Mouse (Mus musculus) forebrain, postnatal 0 days (tissue): ENCODE data around the gene Carhsp1. TPM values are rescaled to one million over a fixed set of nuclear protein-coding genes. Genes with fewer than 3 reads are reported as not detected.

Experiments
- ATAC-seq: fragments of 200-750 bp; cut with Nextera tagmentation; 2 replicates; pipeline ENCODE4 v1.8.0; 2017; ENCODE audit warnings: mild to moderate bottlenecking, moderate library complexity
- DNase-seq: peaks from one replicate; pipeline ENCODE4 v3.0.0-alpha.2; 2015
- H3K27ac ChIP-seq: fragments of 300-500 bp; sonication (generic); 2 replicates; pipeline ENCODE4 v1.5.1; 2014; ENCODE audit warnings: low read depth, mild to moderate bottlenecking, antibody characterized with exemption, low read length, moderate library complexity, mixed read lengths
- H3K27me3 ChIP-seq: fragments of 300-500 bp; sonication (generic); 2 replicates; pipeline ENCODE4 v1.6.1; 2014; ENCODE audit warnings: mild to moderate bottlenecking, low read length, mixed read lengths; ENCODE audit not compliant: insufficient read depth
- H3K36me3 ChIP-seq: fragments of 300-500 bp; sonication (generic); 2 replicates; pipeline ENCODE4 v1.6.1; 2014; ENCODE audit warnings: mild to moderate bottlenecking, moderate library complexity; ENCODE audit not compliant: insufficient read depth
- H3K4me1 ChIP-seq: fragments of 300-500 bp; sonication (generic); 2 replicates; pipeline ENCODE4 v1.6.1; 2014; ENCODE audit warnings: antibody characterized with exemption; ENCODE audit not compliant: insufficient read depth
- H3K4me2 ChIP-seq: fragments of 300-500 bp; sonication (generic); 2 replicates; pipeline ENCODE4 v1.6.1; 2014; ENCODE audit warnings: low read depth, mild to moderate bottlenecking, moderate library complexity
- H3K4me3 ChIP-seq: fragments of 300-500 bp; sonication (generic); 2 replicates; pipeline ENCODE4 v1.5.1; 2014; ENCODE audit warnings: low read depth, low read length, mixed read lengths
- H3K9ac ChIP-seq: fragments of 300-500 bp; sonication (generic); 2 replicates; pipeline ENCODE4 v1.6.1; 2014; ENCODE audit warnings: mild to moderate bottlenecking
- H3K9me3 ChIP-seq: fragments of 300-500 bp; sonication (generic); 2 replicates; pipeline ENCODE4 v1.6.1; 2016; ENCODE audit warnings: low read length
- CTCF ChIP-seq: sonication (generic); IDR thresholded peaks from 2 replicates; pipeline ENCODE4 v1.5.1; 2016; ENCODE audit warnings: antibody characterized with exemption, control low read depth, low read depth
- WGBS: fragments of 180-500 bp; shearing (Covaris S2); extraction: QIAGEN DNeasy Blood & Tissue Kit; methylation state at CpG from one replicate; pipeline ENCODE4 v1.1.7; 2014; 5-methylcytosine and 5-hydroxymethylcytosine counted together
- polyA plus RNA-seq: library from polyadenylated mRNA; unstranded; fragments of >200 nt; fragmentation: Nextera tagmentation; extraction: Ambion mirVana; gene quantifications from 2 replicates; pipeline ENCODE4 v1.2.1, GENCODE M21; 2015
- total RNA-seq: library from RNA; depleted of rRNA; stranded (reverse); fragments of >200 nt; gene quantifications from 2 replicates; pipeline ENCODE4 v1.2.3, GENCODE M21; 2014

Carhsp1 gene
- total and polyA plus RNA-seq, 2 experiments from 2014 or later = 142 to 144 TPM

GRCm38 (mm10) chr16:8686121-8686870 is 14.3 kb upstream of the Carhsp1 start:
- peak; percentile 82 for DNase-seq
- ATAC-seq = peak; percentile 72
- 66% methylated on average over 7 of the region's 7 CpGs for WGBS
- H3K27me3 ChIP-seq = no peaks in the 10 kb centered on the region
- H3K9ac ChIP-seq = no peak overlapping the region
- H3K27ac ChIP-seq = no peak overlapping the region
- H3K4me1 ChIP-seq = no peaks in the 10 kb centered on the region
- TF ChIP-seq CTCF = peak; percentile 93
- no peak overlapping the region for H3K4me3 ChIP-seq
- H3K4me2 ChIP-seq = no peak overlapping the region
- no peaks in the 10 kb centered on the region for H3K9me3 ChIP-seq
- peaks cover 31% of the 10 kb centered on the region for H3K36me3 ChIP-seq

GRCm38 (mm10) chr16:8685087-8685486 is 13.1 kb upstream of the Carhsp1 start:
- H3K27me3 ChIP-seq = no peaks in the 10 kb centered on the region
- no peak overlapping the region for H3K9ac ChIP-seq
- peaks cover 19% of the 10 kb centered on the region for H3K36me3 ChIP-seq
- H3K4me3 ChIP-seq = no peak overlapping the region
- no peaks in the 10 kb centered on the region for H3K4me1 ChIP-seq
- no peaks in the 10 kb centered on the region for H3K9me3 ChIP-seq
- ATAC-seq (no peak), DNase-seq (no peak)
- H3K4me2 ChIP-seq = no peak overlapping the region
- WGBS = 73% methylated on average over 4 of the region's 4 CpGs
- no peak for TF ChIP-seq CTCF
- H3K27ac ChIP-seq = no peak overlapping the region

GRCm38 (mm10) chr16:8680470-8680869 is 8.5 kb upstream of the Carhsp1 start, which contains the start of gene Gm5767:
TSS of gene Gm5767 (plus strand) at chr16:8680770.
- H3K4me2 ChIP-seq = no peak within 1 kb of the TSS
- no peak within 1 kb of the TSS for H3K9ac ChIP-seq
- H3K27me3 ChIP-seq = no peaks in the 10 kb centered on the region
- TF ChIP-seq CTCF = no peak
- DNase-seq (no peak), ATAC-seq (no peak)
- H3K27ac ChIP-seq = no peak within 1 kb of the TSS
- H3K36me3 ChIP-seq = 0 out of 2 replicates have a peak, but pooled peaks cover 2% of the 10 kb centered on the region
- no peak within 1 kb of the TSS for H3K4me3 ChIP-seq
- H3K9me3 ChIP-seq = no peaks in the 10 kb centered on the region
- 83% methylated on average over 5 of the region's 5 CpGs for WGBS
- H3K4me1 ChIP-seq = no peaks in the 10 kb centered on the region

- Histone ChIP-seq H3K4me2 (no peak overlapping the region), H3K27me3 (no peaks in the 10 kb centered on the region), H3K9ac (no peak overlapping the region), H3K4me1 (no peaks in the 10 kb centered on the region), H3K4me3 (no peak overlapping the region), H3K9me3 (no peaks in the 10 kb centered on the region), H3K36me3 (0 out of 2 replicates have a peak, but pooled peaks cover 2% of the 10 kb centered on the region), H3K27ac (no peak overlapping the region)
- no peak for DNase-seq
- 85% methylated on average over 3 of the region's 3 CpGs for WGBS
- no peak for ATAC-seq
- TF ChIP-seq CTCF = no peak
Measured at GRCm38 (mm10) chr16:8679780-8680179, 7.8 kb upstream of the Carhsp1 start.

GRCm38 (mm10) chr16:8678676-8679075 is 6.7 kb upstream of the Carhsp1 start:
- H3K9ac ChIP-seq = no peak overlapping the region
- H3K4me1 ChIP-seq = no peaks in the 10 kb centered on the region
- H3K36me3 ChIP-seq = no peaks in the 10 kb centered on the region
- H3K27me3 ChIP-seq = no peaks in the 10 kb centered on the region
- WGBS = 81% methylated on average over 4 of the region's 4 CpGs
- no peak for TF ChIP-seq CTCF
- DNase-seq (no peak), ATAC-seq (no peak)
- H3K4me3 ChIP-seq = no peak overlapping the region
- no peak overlapping the region for H3K27ac ChIP-seq
- no peaks in the 10 kb centered on the region for H3K9me3 ChIP-seq
- no peak overlapping the region for H3K4me2 ChIP-seq

GRCm38 (mm10) chr16:8678035-8678434 is 6.1 kb upstream of the Carhsp1 start:
- Histone ChIP-seq H3K9ac (no peak overlapping the region), H3K9me3 (no peaks in the 10 kb centered on the region), H3K27me3 (no peaks in the 10 kb centered on the region), H3K36me3 (no peaks in the 10 kb centered on the region), H3K4me1 (no peaks in the 10 kb centered on the region), H3K27ac (no peak overlapping the region), H3K4me2 (no peak overlapping the region), H3K4me3 (no peak overlapping the region)
- no peak for TF ChIP-seq CTCF
- DNase-seq (no peak), ATAC-seq (no peak)
- 33% methylated on average over 5 of the region's 5 CpGs for WGBS

GRCm38 (mm10) chr16:8676800-8677199 is 4.8 kb upstream of the Carhsp1 start:
- peak; percentile 90 for TF ChIP-seq CTCF
- H3K27me3 ChIP-seq = no peaks in the 10 kb centered on the region
- peak; percentile 80 for DNase-seq

More at GRCm38 (mm10) chr16:8676800-8677199, 4.8 kb upstream of the Carhsp1 start:
- Histone ChIP-seq H3K36me3 (no peaks in the 10 kb centered on the region), H3K27ac (no peak overlapping the region), H3K9ac (no peak overlapping the region), H3K4me3 (no peak overlapping the region), H3K4me2 (no peak overlapping the region), H3K9me3 (no peaks in the 10 kb centered on the region), H3K4me1 (peaks cover 4% of the 10 kb centered on the region; the same call in 1 of the 2 replicates)
- ATAC-seq = peak; percentile 26; the same call in 1 of the 2 replicates
- WGBS = 49% methylated on average over 4 of the region's 4 CpGs
